Mouse (Mus musculus) forebrain, postnatal 0 days (tissue): ENCODE measurements at regions not wholly inside any gene's neighbourhood (a gene's known extent, or its start where the extent isn't known, plus 50 kb on each side); places are given as distances from the start of the nearest gene placed in this dataset.

Experiments
- ATAC-seq: fragments of 200-750 bp; cut with Nextera tagmentation; 2 replicates; pipeline ENCODE4 v1.8.0; 2017; ENCODE audit warnings: mild to moderate bottlenecking, moderate library complexity
- DNase-seq: peaks from one replicate; pipeline ENCODE4 v3.0.0-alpha.2; 2015
- H3K27ac ChIP-seq: fragments of 300-500 bp; sonication (generic); 2 replicates; pipeline ENCODE4 v1.5.1; 2014; ENCODE audit warnings: low read depth, mild to moderate bottlenecking, antibody characterized with exemption, low read length, moderate library complexity, mixed read lengths
- H3K27me3 ChIP-seq: fragments of 300-500 bp; sonication (generic); 2 replicates; pipeline ENCODE4 v1.6.1; 2014; ENCODE audit warnings: mild to moderate bottlenecking, low read length, mixed read lengths; ENCODE audit not compliant: insufficient read depth
- H3K36me3 ChIP-seq: fragments of 300-500 bp; sonication (generic); 2 replicates; pipeline ENCODE4 v1.6.1; 2014; ENCODE audit warnings: mild to moderate bottlenecking, moderate library complexity; ENCODE audit not compliant: insufficient read depth
- H3K4me1 ChIP-seq: fragments of 300-500 bp; sonication (generic); 2 replicates; pipeline ENCODE4 v1.6.1; 2014; ENCODE audit warnings: antibody characterized with exemption; ENCODE audit not compliant: insufficient read depth
- H3K4me2 ChIP-seq: fragments of 300-500 bp; sonication (generic); 2 replicates; pipeline ENCODE4 v1.6.1; 2014; ENCODE audit warnings: low read depth, mild to moderate bottlenecking, moderate library complexity
- H3K4me3 ChIP-seq: fragments of 300-500 bp; sonication (generic); 2 replicates; pipeline ENCODE4 v1.5.1; 2014; ENCODE audit warnings: low read depth, low read length, mixed read lengths
- H3K9ac ChIP-seq: fragments of 300-500 bp; sonication (generic); 2 replicates; pipeline ENCODE4 v1.6.1; 2014; ENCODE audit warnings: mild to moderate bottlenecking
- H3K9me3 ChIP-seq: fragments of 300-500 bp; sonication (generic); 2 replicates; pipeline ENCODE4 v1.6.1; 2016; ENCODE audit warnings: low read length
- CTCF ChIP-seq: sonication (generic); IDR thresholded peaks from 2 replicates; pipeline ENCODE4 v1.5.1; 2016; ENCODE audit warnings: antibody characterized with exemption, control low read depth, low read depth
- WGBS: fragments of 180-500 bp; shearing (Covaris S2); extraction: QIAGEN DNeasy Blood & Tissue Kit; methylation state at CpG from one replicate; pipeline ENCODE4 v1.1.7; 2014; 5-methylcytosine and 5-hydroxymethylcytosine counted together

DNA sequence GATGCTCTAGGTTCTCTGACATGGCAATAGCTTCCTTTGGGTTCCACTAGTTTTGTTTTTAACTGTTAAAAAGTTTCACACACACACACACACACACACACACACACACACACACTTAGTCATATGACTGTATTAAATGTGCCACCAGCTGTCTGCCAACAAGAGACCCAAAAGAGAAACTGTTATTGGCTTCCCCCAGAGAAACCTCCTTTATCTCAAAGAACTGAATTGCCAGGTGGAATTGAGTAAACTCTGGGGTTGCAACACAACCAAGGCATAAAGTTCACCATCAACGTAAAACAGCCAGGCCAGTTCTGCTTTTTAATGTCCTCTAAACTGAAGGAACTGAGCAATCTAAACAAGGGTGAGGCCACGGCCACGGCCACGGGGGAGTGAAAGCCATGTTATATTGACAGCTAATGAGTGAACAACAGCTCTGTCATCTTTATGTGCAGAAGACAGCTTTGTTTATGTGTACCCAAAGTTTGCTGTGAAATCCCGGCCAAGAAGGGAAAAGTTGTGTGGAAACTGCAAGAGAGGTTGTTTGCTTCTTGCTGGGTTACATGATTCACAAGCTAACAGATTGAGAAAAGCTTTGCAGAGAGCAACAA is 69.3 kb downstream of the Btg1 start:
- H3K36me3 ChIP-seq: no peaks in the 10 kb centered on the region
- no peaks in the 10 kb centered on the region for H3K9me3 ChIP-seq
- TF ChIP-seq CTCF: no peak
- no peak overlapping the region for H3K27ac ChIP-seq
- 0 out of 2 replicates have a peak, but pooled peaks cover 5% of the 10 kb centered on the region for H3K4me1 ChIP-seq
- H3K4me3 ChIP-seq: no peak overlapping the region
- H3K9ac ChIP-seq: no peak overlapping the region
- H3K27me3 ChIP-seq: no peaks in the 10 kb centered on the region
- no peak for DNase-seq
- no peak for ATAC-seq
- no peak overlapping the region for H3K4me2 ChIP-seq
- 60% methylated on average over 5 of the region's 5 CpGs for WGBS

DNA sequence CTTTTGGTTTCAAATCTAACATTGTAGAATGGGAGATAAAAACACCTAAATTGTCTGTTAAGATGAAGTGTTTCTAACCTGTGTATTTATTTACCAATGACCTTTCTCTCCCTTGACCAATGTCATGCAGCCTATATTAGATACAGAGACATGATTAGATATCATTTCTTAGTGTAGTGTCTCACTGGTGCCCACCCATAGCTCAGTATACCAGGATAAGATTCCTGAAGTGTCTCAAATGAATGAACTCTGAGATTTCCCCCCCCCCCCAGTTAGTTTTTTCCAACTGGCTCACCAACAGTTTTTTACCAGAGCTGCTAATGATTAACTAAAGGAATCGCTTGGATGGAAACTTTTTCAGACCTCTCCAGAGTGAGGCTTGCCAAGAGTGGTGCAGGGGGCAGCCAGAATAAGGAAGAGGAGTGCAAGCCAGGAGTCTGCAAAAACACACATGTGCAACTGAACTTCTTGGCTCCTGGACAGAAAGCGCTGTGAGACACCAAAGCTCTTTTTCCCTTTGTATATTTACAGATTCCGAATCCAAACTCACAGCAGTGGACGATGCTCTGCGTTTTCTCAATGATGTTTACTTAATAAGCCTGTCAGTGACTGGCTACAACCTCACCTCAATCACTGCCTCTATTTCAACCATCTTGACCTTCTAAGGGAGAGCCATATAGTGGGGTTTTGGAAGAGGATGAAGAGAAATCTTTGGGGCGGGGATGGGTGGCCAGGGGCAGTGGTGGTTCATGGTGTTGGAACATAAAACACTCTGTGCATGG is 70.0 kb downstream of the Btg1 start:
- Histone ChIP-seq H3K27me3 (no peaks in the 10 kb centered on the region), H3K4me3 (no peak overlapping the region), H3K36me3 (no peaks in the 10 kb centered on the region), H3K4me2 (no peak overlapping the region), H3K9ac (no peak overlapping the region), H3K4me1 (0 out of 2 replicates have a peak, but pooled peaks cover 5% of the 10 kb centered on the region), H3K9me3 (no peaks in the 10 kb centered on the region), H3K27ac (no peak overlapping the region)
- DNase-seq (peak; percentile 48), ATAC-seq (no peak)
- WGBS: 34% methylated on average over 6 of the region's 6 CpGs
- no peak for TF ChIP-seq CTCF

DNA sequence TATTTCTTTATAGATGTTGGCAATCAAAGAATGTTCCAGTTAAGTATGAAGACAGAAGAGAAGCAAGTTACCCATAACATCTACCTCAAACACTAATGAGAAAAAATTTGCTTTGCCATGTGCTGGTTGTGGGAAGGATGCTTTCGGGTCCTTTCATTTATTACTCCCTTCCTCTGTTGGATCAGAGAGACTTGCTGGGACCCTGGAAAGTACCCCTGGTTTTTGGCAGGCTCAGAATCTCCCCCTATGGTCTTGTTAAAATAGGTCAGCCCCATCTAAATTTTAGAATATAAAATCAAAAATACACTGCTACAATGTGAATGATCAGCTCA is 70.6 kb downstream of the Btg1 start:
- no peaks in the 10 kb centered on the region for H3K9me3 ChIP-seq
- no peak overlapping the region for H3K9ac ChIP-seq
- DNase-seq (peak; percentile 12), ATAC-seq (no peak)
- no peaks in the 10 kb centered on the region for H3K36me3 ChIP-seq
- no peak overlapping the region for H3K4me3 ChIP-seq
- no peak for TF ChIP-seq CTCF
- no peak overlapping the region for H3K27ac ChIP-seq
- WGBS: 58% methylated on average over 1 of the region's 1 CpGs
- 0 out of 2 replicates have a peak, but pooled peaks cover 5% of the 10 kb centered on the region for H3K4me1 ChIP-seq
- H3K4me2 ChIP-seq: no peak overlapping the region
- H3K27me3 ChIP-seq: no peaks in the 10 kb centered on the region

DNA sequence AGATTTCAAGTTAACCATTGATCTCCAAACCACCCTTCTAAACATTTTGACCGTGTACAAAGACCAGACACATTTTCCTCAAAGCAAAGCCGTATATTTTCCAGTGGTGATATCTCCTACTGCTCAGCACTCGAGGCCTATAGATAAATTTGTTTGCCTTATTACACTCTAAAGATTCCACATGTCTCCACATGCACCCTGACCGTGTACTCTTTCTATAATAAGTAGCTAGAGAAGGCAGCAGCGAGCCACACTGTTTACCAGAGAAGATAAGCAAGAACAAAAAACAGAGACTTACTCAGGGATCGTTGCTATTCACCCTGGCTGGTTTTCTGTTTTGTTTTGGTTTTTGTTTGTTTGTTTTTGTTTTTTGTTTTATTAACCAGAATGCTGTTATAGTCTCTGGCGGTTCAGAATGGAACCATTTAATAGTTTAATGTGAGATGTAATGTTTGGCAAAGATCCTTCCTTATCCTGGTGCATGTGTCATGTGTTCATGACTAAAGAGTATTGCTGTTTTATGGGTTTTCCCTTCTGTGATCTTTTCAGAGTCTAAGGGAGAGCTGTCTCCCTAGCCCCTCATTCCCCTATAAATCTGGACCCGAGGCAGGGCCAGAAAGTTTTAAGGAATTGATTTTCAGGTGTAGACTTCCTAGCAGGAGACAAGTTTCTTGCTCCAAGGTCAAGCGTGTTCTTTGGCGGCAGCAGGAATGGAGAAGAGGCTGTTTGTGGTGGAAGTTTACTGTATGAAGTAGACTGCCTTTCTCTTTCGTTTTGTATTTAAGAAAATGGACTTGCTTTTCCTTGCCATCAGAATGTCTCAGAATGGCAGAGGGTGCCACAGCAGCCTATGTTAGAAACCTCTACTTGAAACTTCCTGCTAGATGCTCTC is 73.4 kb downstream of the Btg1 start:
- H3K27me3 ChIP-seq: no peaks in the 10 kb centered on the region
- no peaks in the 10 kb centered on the region for H3K9me3 ChIP-seq
- H3K4me1 ChIP-seq: 0 out of 2 replicates have a peak, but pooled peaks cover 5% of the 10 kb centered on the region
- H3K4me3 ChIP-seq: no peak overlapping the region
- DNase-seq: no peak
- H3K4me2 ChIP-seq: no peak overlapping the region
- 74% methylated on average over 11 of the region's 11 CpGs for WGBS
- 0 out of 2 replicates have a peak overlapping the region, but pooled peaks have one; percentile 9 for H3K27ac ChIP-seq
- TF ChIP-seq CTCF: no peak
- no peaks in the 10 kb centered on the region for H3K36me3 ChIP-seq
- no peak for ATAC-seq
- H3K9ac ChIP-seq: no peak overlapping the region

DNA sequence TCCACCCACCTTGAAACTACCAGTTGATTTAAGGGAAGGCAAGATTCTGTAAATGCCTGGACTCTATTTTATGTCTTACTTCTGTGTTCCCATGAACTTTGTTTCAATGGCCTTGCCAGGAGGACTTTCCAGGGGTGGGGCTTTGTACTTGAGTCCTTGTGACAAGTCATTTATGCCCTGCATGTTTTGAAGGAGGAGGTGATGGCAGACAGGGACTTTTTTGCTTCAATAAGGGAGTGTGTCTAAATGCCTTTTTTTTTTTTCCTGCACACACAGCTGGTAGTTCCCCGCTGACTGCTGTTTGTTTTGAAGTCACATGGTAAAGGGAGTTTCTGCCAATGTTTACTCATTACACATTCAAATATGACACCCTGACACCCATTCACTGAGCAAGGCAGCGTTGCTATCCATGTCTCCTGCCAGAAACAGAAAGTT is 74.1 kb downstream of the Btg1 start:
- H3K36me3 ChIP-seq: no peaks in the 10 kb centered on the region
- H3K4me1 ChIP-seq: 0 out of 2 replicates have a peak, but pooled peaks cover 5% of the 10 kb centered on the region
- ATAC-seq (peak; percentile 89), DNase-seq (peak; percentile 64)
- H3K4me3 ChIP-seq: no peak overlapping the region
- 0 out of 2 replicates have a peak overlapping the region, but pooled peaks have one; percentile 9 for H3K27ac ChIP-seq
- H3K27me3 ChIP-seq: no peaks in the 10 kb centered on the region
- H3K9me3 ChIP-seq: no peaks in the 10 kb centered on the region
- no peak overlapping the region for H3K9ac ChIP-seq
- 18% methylated on average over 2 of the region's 2 CpGs for WGBS
- no peak overlapping the region for H3K4me2 ChIP-seq
- no peak for TF ChIP-seq CTCF

DNA sequence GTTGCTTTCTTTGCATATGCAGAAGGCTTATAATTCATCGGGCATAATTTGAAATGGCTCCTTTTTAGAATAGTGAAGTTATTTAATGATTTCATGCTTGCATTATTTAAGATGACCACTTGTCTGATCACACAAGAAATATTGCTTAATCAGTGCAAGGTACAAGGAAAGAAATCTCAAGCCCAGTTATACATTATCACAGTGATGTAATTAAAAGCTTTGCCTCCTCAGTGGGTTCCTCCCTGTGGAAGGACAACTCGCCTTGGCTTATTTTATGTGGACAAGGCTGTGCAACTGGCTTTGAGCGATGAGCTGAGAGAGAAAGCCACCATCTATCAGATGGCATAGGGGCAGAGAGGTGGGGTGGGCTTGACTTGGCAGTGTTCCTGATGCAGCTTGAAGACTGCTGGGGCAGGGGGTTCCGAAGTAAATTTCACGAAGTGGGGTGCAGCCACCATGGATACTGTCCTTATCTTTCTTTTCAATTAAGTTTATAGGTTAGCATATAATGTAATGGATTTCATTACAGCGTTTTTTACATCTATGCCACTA is 74.6 kb downstream of the Btg1 start:
- Histone ChIP-seq H3K4me3 (no peak overlapping the region), H3K27ac (no peak overlapping the region), H3K9ac (no peak overlapping the region), H3K9me3 (no peaks in the 10 kb centered on the region), H3K4me1 (0 out of 2 replicates have a peak, but pooled peaks cover 5% of the 10 kb centered on the region), H3K27me3 (no peaks in the 10 kb centered on the region), H3K36me3 (no peaks in the 10 kb centered on the region), H3K4me2 (no peak overlapping the region)
- TF ChIP-seq CTCF: no peak
- ATAC-seq (0 out of 2 replicates have a peak, but pooled peaks have one; percentile 12), DNase-seq (no peak)
- 70% methylated on average over 6 of the region's 6 CpGs for WGBS
